Mouse (Mus musculus): ENCODE measurements around the gene Abcc12. TPM values are rescaled to one million over a fixed set of nuclear protein-coding genes. Genes with fewer than 3 reads are reported as not detected.

The Abcc12 gene
- total and polyA plus RNA-seq, 3 experiments, result not detected

DNA sequence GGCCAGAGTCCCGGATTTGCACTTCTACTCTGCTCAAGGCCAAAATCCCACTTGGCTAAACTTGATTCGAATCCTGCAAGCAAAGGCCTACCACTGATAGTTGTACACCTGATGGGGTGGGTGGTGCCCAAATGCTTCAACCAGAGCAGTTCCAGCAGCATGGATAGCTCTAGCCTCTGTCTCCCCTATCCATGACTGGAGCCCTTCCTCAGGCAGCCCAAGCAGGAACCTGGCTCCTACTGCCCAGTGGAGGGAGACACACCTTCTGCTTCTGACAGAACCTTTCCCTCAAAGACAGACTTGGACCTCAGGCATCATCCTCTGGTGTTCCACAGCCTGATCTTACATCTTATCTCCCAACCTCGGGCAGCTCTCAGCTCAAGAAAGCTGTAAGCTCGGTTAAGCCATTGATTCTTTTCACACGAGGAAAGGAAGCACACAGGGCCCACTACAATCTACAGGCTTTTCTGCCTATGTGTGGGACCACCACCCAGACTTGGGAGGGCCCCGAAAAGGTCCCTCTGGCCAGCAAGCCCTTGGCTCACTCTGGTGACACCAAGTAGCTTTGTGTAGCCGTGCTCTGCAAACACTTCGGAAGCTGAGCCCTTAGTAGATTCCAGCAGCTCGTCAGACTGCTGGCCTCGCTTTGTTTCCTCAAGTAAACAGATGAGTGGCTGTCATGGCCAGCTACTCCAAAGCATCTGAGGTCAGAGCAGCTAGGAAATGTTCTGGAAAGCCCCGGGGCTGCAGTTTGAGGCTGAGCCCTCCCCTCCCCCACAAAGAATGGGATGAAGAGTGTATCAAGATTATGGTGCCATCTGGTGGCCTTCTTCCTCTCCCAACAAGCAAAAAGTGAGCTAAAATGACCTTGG is 44.5 kb downstream of the Abcc12 start:
- dilution Hi-C loops (cut with MboI; ENCODE audit: extremely low pct_ligation_motif_present, extremely low pct_unique_long_range_greater_than_20kb, low sequenced_read_pairs) (no loop called here), in situ Hi-C loops (cut with MboI; ENCODE audit: low pct_ligation_motif_present, low pct_unique_long_range_greater_than_20kb, low sequenced_read_pairs) (loop anchor here (25.0 kb wide), 1 partner anchor 849 kb away; no protein-coding TSS in a partner anchor)
- Histone ChIP-seq H3K4me1 (ENCODE audit: control insufficient read depth in 1 of 2, insufficient read depth in 2 of 2) (peaks cover 0 to 10% of the 10 kb centered on the region in 2 experiments; a peak in 2 of 4 replicates), H3K9ac (ENCODE audit: insufficient read depth, low read depth) (no peak overlapping the region), H3K36me3 (replicated peaks in 1 of 2; ENCODE audit: control insufficient read depth in 1 of 2, insufficient read depth in 1 of 2, low read length in 1 of 2) (no peaks in the 10 kb centered on the region), H3K4me2 (ENCODE audit: insufficient read depth, low read depth, poor library complexity, severe bottlenecking) (no peak overlapping the region), H3K4me3 (replicated peaks in 1 of 3; ENCODE audit: low read depth in 2 of 3, low read length in 2 of 3, poor library complexity in 1 of 3) (no peak overlapping the region), H3K27ac (ENCODE audit: insufficient read depth, low read depth) (no peak overlapping the region), H3K27me3 (replicated peaks) (peaks cover 33% of the 10 kb centered on the region), H3K79me2 (replicated peaks; ENCODE audit: control insufficient read depth, extremely low read depth, insufficient read depth, poor library complexity, severe bottlenecking) (no peaks in the 10 kb centered on the region), H3K9me3 (replicated peaks; ENCODE audit: low read length) (no peaks in the 10 kb centered on the region)
- DNase-seq (ENCODE audit: extremely low read depth), result peak; percentile 48
- TF ChIP-seq CTCF (conservative IDR thresholded peaks at IDR 0.05 in 1 of 2, IDR thresholded peaks at IDR 0.05 in 1 of 2; ENCODE audit: low read depth in 2 of 2, low read length in 2 of 2), result peak; percentile 12 to 68; a peak in 2 of 4 replicates
- no peak for TF ChIP-seq ELF1 (IDR thresholded peaks at IDR 0.05; ENCODE audit: low read depth, low read length)
- peak; percentile 66 for TF ChIP-seq SMC3 (IDR thresholded peaks at IDR 0.05; ENCODE audit: low read depth, low read length)
- 0 out of 2 replicates have a peak, but pooled peaks have one; percentile 28 for TF ChIP-seq IRF4 (IDR thresholded peaks at IDR 0.05; ENCODE audit: low read depth, low read length)
- TF ChIP-seq MAZ (IDR thresholded peaks at IDR 0.05; ENCODE audit: low read depth, low read length), result no peak
- no peak for TF ChIP-seq NELFE (IDR thresholded peaks at IDR 0.05; ENCODE audit: low read depth, low read length)
- TF ChIP-seq CHD2 (IDR thresholded peaks at IDR 0.05; ENCODE audit: low read length), result peak; percentile 78
- TF ChIP-seq MEF2A (IDR thresholded peaks at IDR 0.05; ENCODE audit: borderline replicate concordance, low read depth, low read length), result no peak
- no peak for TF ChIP-seq RCOR1 (conservative IDR thresholded peaks at IDR 0.05; ENCODE audit: low read depth, low read length)
- TF ChIP-seq PAX5 (IDR thresholded peaks at IDR 0.05; ENCODE audit: low read length), result no peak
- TF ChIP-seq RAD21 (IDR thresholded peaks at IDR 0.05; ENCODE audit: low read depth, low read length), result peak; percentile 58
- no peak for TF ChIP-seq UBTF (IDR thresholded peaks at IDR 0.05; ENCODE audit: low read depth, low read length)
- TF ChIP-seq POLR2A (IDR thresholded peaks at IDR 0.05; ENCODE audit: low read depth, low read length), result no peak
- no peak for TF ChIP-seq E2F4 (IDR thresholded peaks at IDR 0.05; ENCODE audit: insufficient replicate concordance, low read depth, low read length)
- TF ChIP-seq ZKSCAN1 (IDR thresholded peaks at IDR 0.05; ENCODE audit: borderline replicate concordance, low read depth, low read length), result no peak
- TF ChIP-seq EP300 (IDR thresholded peaks at IDR 0.05; ENCODE audit: low read length), result no peak
- no peak for TF ChIP-seq KAT2A (IDR thresholded peaks at IDR 0.05; ENCODE audit: insufficient replicate concordance, low read length)
- no peak for TF ChIP-seq MXI1 (IDR thresholded peaks at IDR 0.05; ENCODE audit: low read depth, low read length)
- no peak for TF ChIP-seq USF2 (conservative IDR thresholded peaks at IDR 0.05; ENCODE audit: low read depth, low read length)
- no peak for TF ChIP-seq HCFC1 (IDR thresholded peaks at IDR 0.05; ENCODE audit: low read depth, low read length)
- TF ChIP-seq JUN (IDR thresholded peaks at IDR 0.05; ENCODE audit: insufficient read depth, low read depth, low read length), result no peak
- no peak for TF ChIP-seq MYC (IDR thresholded peaks at IDR 0.05; ENCODE audit: low read depth, low read length)
